Mouse (Mus musculus): ENCODE results near the gene Tmbim6.

Gene Tmbim6

GRCm38 (mm10) chr15:99392486-99393385 is at the start of gene Tmbim6:
Tmbim6 (plus strand) TSS chr15:99392882.
- DNase-seq: peak; percentile 97 to 100

GRCm38 (mm10) chr15:99343414-99344147 is 49.1 kb upstream of the Tmbim6 start:
- peak; percentile 16 to 27 for DNase-seq

- no peak for DNase-seq
Observed at GRCm38 (mm10) chr15:99344148-99344870, 48.4 kb upstream of the Tmbim6 start.

- DNase-seq: no peak
Observed at GRCm38 (mm10) chr15:99344961-99345360, 47.7 kb upstream of the Tmbim6 start.

GRCm38 (mm10) chr15:99351610-99352009 is 41.1 kb upstream of the Tmbim6 start:
- DNase-seq: no peak

GRCm38 (mm10) chr15:99352306-99352705 is 40.4 kb upstream of the Tmbim6 start:
- no peak for DNase-seq

- DNase-seq: no peak
Observed at GRCm38 (mm10) chr15:99355660-99356059, 37.0 kb upstream of the Tmbim6 start.

GRCm38 (mm10) chr15:99356462-99356861 is 36.2 kb upstream of the Tmbim6 start:
- no peak for DNase-seq

GRCm38 (mm10) chr15:99358952-99359351 is 33.7 kb upstream of the Tmbim6 start:
- no peak for DNase-seq

- no peak for DNase-seq
Observed at GRCm38 (mm10) chr15:99364022-99364530, 28.6 kb upstream of the Tmbim6 start.

- DNase-seq: no peak
Observed at GRCm38 (mm10) chr15:99364921-99365320, 27.8 kb upstream of the Tmbim6 start.

- DNase-seq: no peak
Observed at GRCm38 (mm10) chr15:99368583-99369266, 24.0 kb upstream of the Tmbim6 start.

- DNase-seq: peak in 1 of 2 experiments; percentile 26
Observed at GRCm38 (mm10) chr15:99369391-99370171, 23.1 kb upstream of the Tmbim6 start.

- peak; percentile 89 to 99 for DNase-seq
Observed at GRCm38 (mm10) chr15:99370259-99370691, 22.4 kb upstream of the Tmbim6 start, which contains the start of gene Fmnl3. Fmnl3 (minus strand) TSS chr15:99370482.

GRCm38 (mm10) chr15:99371526-99372340 is 20.9 kb upstream of the Tmbim6 start:
- DNase-seq: no peak

- DNase-seq: no peak
Observed at GRCm38 (mm10) chr15:99372761-99373160, 19.9 kb upstream of the Tmbim6 start.

GRCm38 (mm10) chr15:99375036-99375435 is 17.6 kb upstream of the Tmbim6 start:
- DNase-seq: no peak

GRCm38 (mm10) chr15:99375581-99375980 is 17.1 kb upstream of the Tmbim6 start:
- no peak for DNase-seq

GRCm38 (mm10) chr15:99376240-99376639 is 16.4 kb upstream of the Tmbim6 start:
- no peak for DNase-seq

- no peak for DNase-seq
Observed at GRCm38 (mm10) chr15:99382893-99383292, 9.8 kb upstream of the Tmbim6 start.

Measured in cerebellum, adult 18-20 months (tissue).